Mouse (Mus musculus) limb, embryonic 15.5 days (tissue): ENCODE data around the gene Lima1. TPM values are rescaled to one million over a fixed set of nuclear protein-coding genes. Genes with fewer than 3 reads are reported as not detected.

Experiments
- ATAC-seq: fragments of 200-750 bp; cut with Nextera tagmentation; 2 replicates; pipeline ENCODE4 v1.8.0; 2017; ENCODE audit warnings: low read depth, moderate TSS enrichment; ENCODE audit not compliant: insufficient number of reproducible peaks, low FRiP score, low TSS enrichment
- H3K27ac ChIP-seq: fragments of 300-500 bp; sonication (generic); 2 replicates; pipeline ENCODE4 v1.5.1; 2015; ENCODE audit warnings: moderate library complexity, mild to moderate bottlenecking, inconsistent platforms
- H3K27me3 ChIP-seq: fragments of 300-500 bp; sonication (generic); 2 replicates; pipeline ENCODE4 v1.6.1; 2015; ENCODE audit warnings: inconsistent platforms
- H3K36me3 ChIP-seq: fragments of 300-500 bp; sonication (generic); 2 replicates; pipeline ENCODE4 v1.6.1; 2015; ENCODE audit warnings: inconsistent platforms
- H3K4me1 ChIP-seq: fragments of 300-500 bp; sonication (generic); 2 replicates; pipeline ENCODE4 v1.6.1; 2015; ENCODE audit warnings: inconsistent platforms
- H3K4me2 ChIP-seq: fragments of 300-500 bp; sonication (generic); 2 replicates; pipeline ENCODE4 v1.6.1; 2015; ENCODE audit warnings: mild to moderate bottlenecking, inconsistent platforms
- H3K4me3 ChIP-seq: fragments of 300-500 bp; sonication (generic); 2 replicates; pipeline ENCODE4 v1.5.1; 2015; ENCODE audit warnings: mild to moderate bottlenecking, inconsistent platforms
- H3K9ac ChIP-seq: fragments of 300-500 bp; sonication (generic); 2 replicates; pipeline ENCODE4 v1.6.1; 2015; ENCODE audit warnings: inconsistent platforms
- H3K9me3 ChIP-seq: fragments of 300-500 bp; sonication (generic); 2 replicates; pipeline ENCODE4 v1.6.1; 2016; ENCODE audit warnings: inconsistent platforms
- WGBS: fragments of 180-500 bp; shearing (Covaris S2); methylation state at CpG from one replicate; pipeline ENCODE4 v1.1.7; 2015; 5-methylcytosine and 5-hydroxymethylcytosine counted together
- polyA plus RNA-seq: library from polyadenylated mRNA; unstranded; fragments of >200 nt; fragmentation: Nextera tagmentation; extraction: Ambion mirVana; gene quantifications from 2 replicates; pipeline ENCODE4 v1.2.1, GENCODE M21; 2015

Lima1 gene
- polyA plus RNA-seq, 1 experiment from 2014 or later: 91.6 TPM

- Histone ChIP-seq H3K9ac (no peak overlapping the region), H3K36me3 (no peaks in the 10 kb centered on the region; the same call in 1 of the 2 replicates), H3K27ac (no peak overlapping the region), H3K4me1 (peaks cover 9% of the 10 kb centered on the region; the same call in 1 of the 2 replicates), H3K4me2 (no peak overlapping the region), H3K27me3 (no peaks in the 10 kb centered on the region), H3K4me3 (no peak overlapping the region), H3K9me3 (no peaks in the 10 kb centered on the region)
- WGBS: 50% methylated on average over 5 of the region's 5 CpGs
- no peak for ATAC-seq
Observed at GRCm38 (mm10) chr15:99865942-99866341, 9.3 kb downstream of the Lima1 start.

- Histone ChIP-seq H3K27ac (no peak overlapping the region), H3K9ac (no peak overlapping the region), H3K4me3 (no peak overlapping the region), H3K27me3 (no peaks in the 10 kb centered on the region), H3K4me2 (no peak overlapping the region), H3K9me3 (no peaks in the 10 kb centered on the region), H3K4me1 (peaks cover 9% of the 10 kb centered on the region; the same call in 1 of the 2 replicates), H3K36me3 (no peaks in the 10 kb centered on the region; the same call in 1 of the 2 replicates)
- WGBS: 89% methylated on average over 20 of the region's 20 CpGs
- ATAC-seq: no peak
Observed at GRCm38 (mm10) chr15:99865494-99865941, 9.7 kb downstream of the Lima1 start.

GRCm38 (mm10) chr15:99865046-99865445 lies 10.2 kb downstream of the Lima1 start:
- 66% methylated on average over 7 of the region's 7 CpGs for WGBS

GRCm38 (mm10) chr15:99863786-99864185 lies 11.5 kb downstream of the Lima1 start:
- 95% methylated on average over 8 of the region's 8 CpGs for WGBS

More at GRCm38 (mm10) chr15:99865046-99865445, 10.2 kb downstream of the Lima1 start:
- Histone ChIP-seq H3K9me3 (no peaks in the 10 kb centered on the region), H3K27ac (no peak overlapping the region), H3K4me3 (no peak overlapping the region), H3K9ac (no peak overlapping the region), H3K4me2 (no peak overlapping the region), H3K4me1 (peaks cover 9% of the 10 kb centered on the region; the same call in 1 of the 2 replicates), H3K27me3 (no peaks in the 10 kb centered on the region), H3K36me3 (no peaks in the 10 kb centered on the region; the same call in 1 of the 2 replicates)
- ATAC-seq: no peak

GRCm38 (mm10) chr15:99863358-99863757 lies 11.9 kb downstream of the Lima1 start:
- Histone ChIP-seq H3K9me3 (no peaks in the 10 kb centered on the region), H3K27me3 (no peaks in the 10 kb centered on the region), H3K4me3 (no peak overlapping the region), H3K9ac (no peak overlapping the region), H3K27ac (no peak overlapping the region), H3K4me1 (peaks cover 12% of the 10 kb centered on the region), H3K36me3 (no peaks in the 10 kb centered on the region; the same call in 1 of the 2 replicates), H3K4me2 (no peak overlapping the region)
- no peak for ATAC-seq
- WGBS: 94% methylated on average over 6 of the region's 6 CpGs

More at GRCm38 (mm10) chr15:99863786-99864185, 11.5 kb downstream of the Lima1 start:
- Histone ChIP-seq H3K9me3 (no peaks in the 10 kb centered on the region), H3K27me3 (no peaks in the 10 kb centered on the region), H3K4me1 (peaks cover 12% of the 10 kb centered on the region), H3K9ac (no peak overlapping the region), H3K36me3 (no peaks in the 10 kb centered on the region; the same call in 1 of the 2 replicates), H3K4me2 (no peak overlapping the region), H3K4me3 (no peak overlapping the region), H3K27ac (no peak overlapping the region)
- ATAC-seq: no peak

GRCm38 (mm10) chr15:99862473-99862872 lies 12.8 kb downstream of the Lima1 start:
- 48% methylated on average over 11 of the region's 11 CpGs for WGBS

GRCm38 (mm10) chr15:99861955-99862354 lies 13.3 kb downstream of the Lima1 start:
- Histone ChIP-seq H3K4me1 (peaks cover 12% of the 10 kb centered on the region), H3K4me2 (no peak overlapping the region), H3K4me3 (no peak overlapping the region), H3K27ac (no peak overlapping the region; the same call in 1 of the 2 replicates), H3K27me3 (no peaks in the 10 kb centered on the region), H3K36me3 (no peaks in the 10 kb centered on the region; the same call in 1 of the 2 replicates), H3K9me3 (no peaks in the 10 kb centered on the region), H3K9ac (no peak overlapping the region)
- WGBS: 40% methylated on average over 11 of the region's 11 CpGs
- no peak for ATAC-seq

More at GRCm38 (mm10) chr15:99862473-99862872, 12.8 kb downstream of the Lima1 start:
- H3K4me3 ChIP-seq: no peak overlapping the region
- H3K27me3 ChIP-seq: no peaks in the 10 kb centered on the region
- peaks cover 12% of the 10 kb centered on the region for H3K4me1 ChIP-seq
- H3K27ac ChIP-seq: no peak overlapping the region
- no peak for ATAC-seq
- no peak overlapping the region for H3K9ac ChIP-seq
- H3K36me3 ChIP-seq: no peaks in the 10 kb centered on the region; the same call in 1 of the 2 replicates
- no peak overlapping the region for H3K4me2 ChIP-seq
- H3K9me3 ChIP-seq: no peaks in the 10 kb centered on the region

- no peak overlapping the region for H3K27ac ChIP-seq
- no peaks in the 10 kb centered on the region for H3K27me3 ChIP-seq
- H3K4me2 ChIP-seq: no peak overlapping the region
- no peaks in the 10 kb centered on the region; the same call in 1 of the 2 replicates for H3K36me3 ChIP-seq
- 63% methylated on average over 6 of the region's 6 CpGs for WGBS
- ATAC-seq: no peak
- H3K9me3 ChIP-seq: no peaks in the 10 kb centered on the region
- H3K4me3 ChIP-seq: no peak overlapping the region
- H3K4me1 ChIP-seq: peaks cover 12% of the 10 kb centered on the region
- H3K9ac ChIP-seq: no peak overlapping the region
Observed at GRCm38 (mm10) chr15:99861536-99861935, 13.7 kb downstream of the Lima1 start.

- H3K9ac ChIP-seq: no peak overlapping the region
- H3K27me3 ChIP-seq: no peaks in the 10 kb centered on the region
- WGBS: 34% methylated on average over 9 of the region's 9 CpGs
- H3K4me3 ChIP-seq: no peak overlapping the region
- H3K9me3 ChIP-seq: no peaks in the 10 kb centered on the region
- no peak overlapping the region for H3K4me2 ChIP-seq
- peaks cover 6% of the 10 kb centered on the region for H3K4me1 ChIP-seq
- ATAC-seq: no peak
- H3K27ac ChIP-seq: no peak overlapping the region
- H3K36me3 ChIP-seq: no peaks in the 10 kb centered on the region; the same call in 1 of the 2 replicates
Observed at GRCm38 (mm10) chr15:99859644-99860392, 15.4 kb downstream of the Lima1 start.

- Histone ChIP-seq H3K9ac (no peak overlapping the region), H3K4me2 (no peak overlapping the region), H3K27ac (no peak overlapping the region), H3K9me3 (no peaks in the 10 kb centered on the region), H3K4me3 (no peak overlapping the region), H3K27me3 (no peaks in the 10 kb centered on the region), H3K36me3 (no peaks in the 10 kb centered on the region), H3K4me1 (peaks cover 6% of the 10 kb centered on the region)
- WGBS: 46% methylated on average over 8 of the region's 8 CpGs
- no peak for ATAC-seq
Observed at GRCm38 (mm10) chr15:99857479-99857878, 17.8 kb downstream of the Lima1 start.

- 65% methylated on average over 3 of the region's 3 CpGs for WGBS
- H3K9me3 ChIP-seq: no peaks in the 10 kb centered on the region
- H3K27ac ChIP-seq: no peak overlapping the region
Observed at GRCm38 (mm10) chr15:99855119-99855518, 20.1 kb downstream of the Lima1 start.

GRCm38 (mm10) chr15:99852606-99853237 lies 22.5 kb downstream of the Lima1 start:
- Histone ChIP-seq H3K36me3 (no peaks in the 10 kb centered on the region), H3K9me3 (no peaks in the 10 kb centered on the region), H3K27ac (no peak overlapping the region), H3K4me1 (peaks cover 9% of the 10 kb centered on the region), H3K4me2 (no peak overlapping the region), H3K9ac (no peak overlapping the region), H3K27me3 (no peaks in the 10 kb centered on the region), H3K4me3 (no peak overlapping the region)
- 76% methylated on average over 2 of the region's 2 CpGs for WGBS
- ATAC-seq: no peak

More at GRCm38 (mm10) chr15:99855119-99855518, 20.1 kb downstream of the Lima1 start:
- H3K36me3 ChIP-seq: no peaks in the 10 kb centered on the region
- no peak overlapping the region for H3K4me2 ChIP-seq
- H3K9ac ChIP-seq: no peak overlapping the region
- H3K4me1 ChIP-seq: peaks cover 3% of the 10 kb centered on the region; the same call in 1 of the 2 replicates
- H3K4me3 ChIP-seq: no peak overlapping the region
- ATAC-seq: no peak
- H3K27me3 ChIP-seq: no peaks in the 10 kb centered on the region
